11 mouse cellular contexts compared by ENCODE assay signal in the genomic region with DNA sequence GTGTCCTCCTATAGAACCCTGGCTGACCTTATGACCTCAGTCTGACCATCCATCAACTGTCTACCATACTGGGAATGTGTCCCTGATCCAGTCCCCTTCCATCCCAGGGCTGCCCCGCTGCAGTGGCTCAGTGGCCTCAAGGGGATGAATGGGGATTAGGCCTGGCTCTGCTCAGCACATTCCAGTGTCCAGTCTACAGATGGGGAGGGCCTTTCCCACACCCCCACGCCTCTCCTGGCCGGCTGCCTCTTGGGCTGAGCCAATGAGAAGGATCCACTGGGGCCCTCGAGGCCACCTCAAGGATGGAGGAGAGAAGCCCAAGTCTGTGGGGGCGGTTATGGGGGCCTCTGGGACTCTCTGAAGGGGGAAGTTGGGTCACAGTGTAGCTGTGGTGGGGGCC. TPM values are rescaled to one million over a fixed set of nuclear protein-coding genes. Genes with fewer than 3 reads are reported as not detected.
DNase-seq lines count a peak whose midpoint lies in the region; ATAC-seq lines count a peak whose summit lies in the region.
"Had no signal": no experiment of that assay in that cellular context is flagged by ENCODE, and none has a peak within 500 bp of the region (broad histone marks: within the 10 kb centered on the region; RNA-seq: fewer than 3 reads in every experiment).

No protein-coding gene starts in this region.

- 39% methylated on average over 5 of the region's 5 CpGs for WGBS in hindbrain, embryonic 10.5 days
- WGBS in hindbrain, embryonic 12.5 days = 57% methylated on average over 5 of the region's 5 CpGs
- 46% methylated on average over 5 of the region's 5 CpGs for WGBS in heart, embryonic 14.5 days

- H3K4me1 ChIP-seq in hindbrain, embryonic 10.5 days (replicated peaks) = peaks cover 61% of the 10 kb centered on the region
- H3K4me1 ChIP-seq in hindbrain, embryonic 12.5 days = peaks cover 22% of the 10 kb centered on the region
- peaks cover 14 to 16% of the 10 kb centered on the region in 2 experiments for H3K4me1 ChIP-seq in heart, embryonic 14.5 days (ENCODE audit: control insufficient read depth in 2 of 2, insufficient read depth in 2 of 2, low read length in 2 of 2)

- peak overlapping the region; percentile 71 for H3K27ac ChIP-seq in hindbrain, embryonic 10.5 days
- H3K27ac ChIP-seq in hindbrain, embryonic 12.5 days = no peak overlapping the region
- H3K27ac ChIP-seq in heart, embryonic 14.5 days (replicated peaks in 1 of 2; ENCODE audit: control insufficient read depth in 1 of 2, insufficient read depth in 1 of 2, low read depth in 2 of 2, low read length in 2 of 2) = peak overlapping the region in 1 of 2 experiments; percentile 16; a peak in 2 of 4 replicates

- no peaks in the 10 kb centered on the region for H3K36me3 ChIP-seq in hindbrain, embryonic 10.5 days
- no peaks in the 10 kb centered on the region for H3K36me3 ChIP-seq in hindbrain, embryonic 12.5 days
- no peaks in the 10 kb centered on the region for H3K36me3 ChIP-seq in heart, embryonic 14.5 days (ENCODE audit: control insufficient read depth, insufficient read depth, low read length)
- H3K36me3 ChIP-seq: G1E had no signal

- no peak overlapping the region for H3K4me3 ChIP-seq in hindbrain, embryonic 10.5 days
- no peak overlapping the region for H3K4me3 ChIP-seq in hindbrain, embryonic 12.5 days
- H3K4me3 ChIP-seq in heart, embryonic 14.5 days (ENCODE audit: control insufficient read depth in 1 of 2, insufficient read depth in 1 of 2, low read depth in 1 of 2, low read length in 2 of 2) = no peak overlapping the region

- DNase-seq in hindbrain, embryonic 10.5 days (ENCODE audit: low spot score) = no peak
- peak; percentile 39 for DNase-seq in urinary bladder, postnatal 25 days (ENCODE audit: low spot score)
- DNase-seq in urinary bladder, adult 2 months (ENCODE audit: low spot score) = no peak
- peak; percentile 28 to 35 for DNase-seq in layer of hippocampus, postnatal 36 days
- DNase-seq in testis, postnatal 10 days (ENCODE audit: low spot score) = peak; percentile 86
- DNase-seq in spleen, postnatal 36 days (ENCODE audit: low spot score in 2 of 2) = no peak

- H3K27me3 ChIP-seq in hindbrain, embryonic 10.5 days (ENCODE audit: insufficient read depth, poor library complexity, severe bottlenecking) = peaks cover 5% of the 10 kb centered on the region; the same call in 1 of the 2 replicates
- H3K27me3 ChIP-seq in hindbrain, embryonic 12.5 days = 0 out of 2 replicates have a peak, but pooled peaks cover 2% of the 10 kb centered on the region
- no peaks in the 10 kb centered on the region for H3K27me3 ChIP-seq in heart, embryonic 14.5 days (ENCODE audit: control insufficient read depth, insufficient read depth, low read length)

- H3K9ac ChIP-seq in hindbrain, embryonic 12.5 days = no peak overlapping the region
- no peak overlapping the region for H3K9ac ChIP-seq in heart, embryonic 14.5 days (ENCODE audit: low read length)

- no peak overlapping the region for H3K4me2 ChIP-seq in hindbrain, embryonic 12.5 days (replicated peaks)
- H3K4me2 ChIP-seq in heart, embryonic 14.5 days (ENCODE audit: low read length) = no peak overlapping the region

- no peaks in the 10 kb centered on the region for H3K9me3 ChIP-seq in hindbrain, embryonic 10.5 days
- H3K9me3 ChIP-seq in hindbrain, embryonic 12.5 days (replicated peaks) = no peaks in the 10 kb centered on the region
- no peaks in the 10 kb centered on the region for H3K9me3 ChIP-seq in heart, embryonic 14.5 days (ENCODE audit: control insufficient read depth, low read length)
- H3K9me3 ChIP-seq: G1E had no signal

- no peak for ATAC-seq in hindbrain, embryonic 12.5 days (ENCODE audit: low FRiP score)
- ATAC-seq in heart, embryonic 14.5 days (ENCODE audit: insufficient number of reproducible peaks, insufficient read depth, low FRiP score, low read depth) = peak; percentile 64; the same call in 1 of the 2 replicates

RNA-seq across cellular contexts. Expression of a gene that starts 0.6 kb away (rescaled TPM):
- not detected in 2 replicates for polyA plus RNA-seq in hindbrain, embryonic 10.5 days (2016; fragmentation: Nextera tagmentation; extraction: Ambion mirVana)
- polyA plus RNA-seq in hindbrain, embryonic 12.5 days (2016; fragmentation: Nextera tagmentation; extraction: Ambion mirVana) = not detected in 2 replicates
- not detected in 2 replicates for polyA plus RNA-seq in urinary bladder, adult 2 months (2012; rRNA removed)
- not detected in 2 replicates for polyA plus RNA-seq in heart, embryonic 14.5 days (2014; fragmentation: Nextera tagmentation; extraction: Ambion mirVana)
- total RNA-seq in layer of hippocampus, postnatal 36 days (2021) = under 1 TPM in 1 of 2 experiments, not detected in 1; 0.62 TPM
- total RNA-seq: common myeloid progenitor, adult 5-6 weeks; G1E; left cerebral cortex, postnatal 10 days had no signal
- polyA plus RNA-seq: G1E had no signal

RNA-seq across cellular contexts. Expression of a gene that starts 41.7 kb away (rescaled TPM):
- 40.9 and 51.2 TPM in 2 replicates for polyA plus RNA-seq in hindbrain, embryonic 10.5 days (2016; fragmentation: Nextera tagmentation; extraction: Ambion mirVana)
- polyA plus RNA-seq in hindbrain, embryonic 12.5 days (2016; fragmentation: Nextera tagmentation; extraction: Ambion mirVana) = 23.8 and 27.6 TPM in 2 replicates
- 20.6 and 23.6 TPM in 2 replicates for polyA plus RNA-seq in urinary bladder, adult 2 months (2012; rRNA removed)
- 3.8 and 6.4 TPM in 2 replicates for polyA plus RNA-seq in heart, embryonic 14.5 days (2014; fragmentation: Nextera tagmentation; extraction: Ambion mirVana)
- 10 to 100 TPM; 20.3 to 30.8 TPM for total RNA-seq in layer of hippocampus, postnatal 36 days (2021)

Comparison
In these comparisons a context has a peak if more than half of its experiments do, and no peak if none do; other contexts are left out.
1. DNase-seq: peak in urinary bladder, postnatal 25 days (single experiment), layer of hippocampus, postnatal 36 days (2 of 2) and testis, postnatal 10 days (single experiment); none in hindbrain, embryonic 10.5 days (single experiment), urinary bladder, adult 2 months (single experiment) and spleen, postnatal 36 days (0 of 2).